Mouse (Mus musculus) gastrocnemius, postnatal 36 days (tissue): ENCODE measurements around the gene Parp14. TPM values are rescaled to one million over a fixed set of nuclear protein-coding genes. Genes with fewer than 3 reads are reported as not detected.
"Not testable (repeated sequence)": the region's sequence is repeated elsewhere in the genome, so short reads cannot be mapped to it uniquely, and the experiment has no call there.

Source experiments
- DNase-seq, 2 experiments: peaks; one replicate each; pipeline ENCODE4 v3.0.0; 2022
- intact Hi-C: fragments of 180-260 bp; cut with DNase I; formaldehyde crosslinking; loops from one replicate; pipeline ENCODE4 v1.15.1; 2025
- long read RNA-seq, 2 experiments: library from polyadenylated mRNA; stranded (forward); transcript quantifications; one replicate each; pipeline ENCODE4 v2.0.0; 2021
- total RNA-seq, 2 experiments: library from RNA; stranded (reverse); gene quantifications; 2 replicates each; pipeline ENCODE4 v1.2.3; 2021

The Parp14 gene
- 1 to 10 TPM; 2.8 to 4.0 TPM for total RNA-seq
- long read RNA-seq, experiment 1, partial matches to known transcripts: 0 of 3 reads
- long read RNA-seq, experiment 1, other reads (novel, unspliced or antisense): 3 of 3 reads
- long read RNA-seq, experiment 2, partial matches to known transcripts: 1 of 1 reads
- long read RNA-seq, experiment 2, other reads (novel, unspliced or antisense): 0 of 1 reads

DNA sequence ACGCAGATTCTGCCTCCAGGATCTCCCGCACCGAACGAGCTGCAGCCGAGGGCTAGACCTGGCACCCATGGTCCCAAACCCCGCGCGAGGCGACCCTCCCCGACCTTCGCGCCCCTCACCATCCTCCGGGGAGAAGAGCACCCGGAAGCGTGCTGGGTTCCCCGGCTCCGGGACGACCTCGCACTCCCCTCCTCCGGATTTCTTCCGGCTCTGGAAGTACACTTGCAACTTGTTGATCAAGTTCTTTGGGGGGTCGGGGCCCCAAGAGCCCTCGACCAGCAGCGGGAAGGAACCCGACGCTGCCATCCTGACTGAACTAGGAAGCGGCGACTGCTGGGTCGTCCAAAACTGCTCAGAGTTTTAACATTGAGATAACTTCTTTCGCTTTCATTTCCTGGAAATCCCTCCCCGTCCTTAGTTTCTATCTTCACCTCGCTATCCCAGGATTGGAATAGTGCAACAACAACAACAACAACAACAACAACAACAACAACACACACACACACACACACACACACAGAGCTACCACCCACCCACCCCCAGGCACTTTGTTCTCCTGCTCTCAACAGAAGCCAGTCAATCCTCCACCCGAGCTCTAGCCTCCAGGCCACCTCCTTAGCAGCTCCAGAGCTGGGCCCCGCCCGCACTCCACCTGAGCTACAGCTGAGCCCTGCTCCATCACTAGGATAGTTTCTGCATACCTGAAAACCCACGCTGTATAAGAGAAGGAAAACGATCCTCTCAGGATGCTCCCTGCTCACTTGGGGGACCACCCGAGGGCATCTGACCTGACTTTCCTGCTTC is at the start of gene Parp14:
Gene Parp14, minus strand, starts transcription at position 497 of the 804 bp plus-strand sequence.
- intact Hi-C loops: loop anchor here (5.0 to 10.0 kb wide), 2 partner anchors 111 to 174 kb away; partner anchors contain the start of gene Wdr5b
- peak in 1 of 2 experiments; percentile 44 for DNase-seq

- intact Hi-C loops: no loop called here
- DNase-seq: no peak
Observed at GRCm38 (mm10) chr16:35918721-35919543, 47.6 kb upstream of the Parp14 start.

- no peak for DNase-seq
- intact Hi-C loops: no loop called here
Observed at GRCm38 (mm10) chr16:35914301-35914700, 43.0 kb upstream of the Parp14 start.

GRCm38 (mm10) chr16:35913526-35913925 is 42.2 kb upstream of the Parp14 start:
- intact Hi-C loops: no loop called here
- DNase-seq: no peak

DNA sequence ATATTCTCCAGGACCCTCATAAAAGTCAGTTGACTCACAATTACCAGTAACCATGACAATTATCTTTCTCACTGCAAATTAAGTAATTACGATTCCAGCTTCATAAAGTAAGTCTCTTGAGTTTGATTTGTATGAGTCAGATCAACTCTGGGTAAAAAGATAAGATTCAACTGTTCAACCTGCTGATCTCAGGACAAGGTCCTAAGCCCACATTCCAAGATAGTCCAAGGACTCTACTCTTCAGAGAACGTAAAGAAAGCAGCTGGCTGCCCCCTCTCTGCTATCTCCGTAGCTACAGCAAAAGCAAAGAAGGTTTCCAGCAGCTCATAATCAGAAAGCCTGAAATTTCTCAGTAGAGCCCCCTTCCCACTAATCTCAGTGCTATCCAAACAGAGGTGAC is 40.1 kb upstream of the Parp14 start:
- DNase-seq: no peak
- intact Hi-C loops: no loop called here

DNA sequence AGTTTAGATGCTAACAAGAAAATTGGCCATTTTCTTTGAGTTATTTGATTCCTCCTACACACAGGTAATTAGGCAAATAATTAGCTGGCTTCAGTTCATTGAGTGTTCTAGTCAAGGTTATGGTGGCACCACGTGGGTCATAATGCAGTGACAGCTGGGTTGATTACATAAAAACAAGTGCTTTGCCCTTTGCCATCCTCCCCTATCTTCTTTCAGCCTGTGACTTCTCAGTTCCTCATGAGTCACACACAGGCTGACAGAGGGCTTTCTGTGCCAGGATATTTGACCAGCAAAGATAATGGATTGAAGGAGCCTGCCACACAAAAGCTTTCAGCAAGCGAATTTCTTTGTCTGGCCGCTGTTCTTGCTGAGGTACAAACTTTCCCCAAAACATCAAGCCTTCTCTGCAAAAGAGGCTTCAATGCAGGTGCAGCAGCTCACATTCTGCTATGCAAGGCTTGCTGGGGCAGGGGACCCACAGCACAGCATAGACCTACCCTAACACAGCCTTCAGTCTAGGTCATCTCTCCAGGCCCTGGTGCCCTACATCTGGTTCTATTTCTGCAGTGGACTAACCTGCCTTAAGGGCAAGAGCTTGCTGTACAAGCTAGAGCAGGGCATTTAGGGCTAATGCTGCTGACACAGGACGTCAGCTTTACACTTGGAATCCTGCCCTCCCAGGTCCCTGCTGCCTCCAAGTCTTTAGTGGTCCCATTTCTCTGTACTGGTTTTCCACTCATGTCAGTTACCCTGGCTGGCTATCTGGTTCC is 36.3 kb upstream of the Parp14 start:
- intact Hi-C loops: no loop called here
- DNase-seq: no peak

GRCm38 (mm10) chr16:35906887-35907286 is 35.5 kb upstream of the Parp14 start:
- no peak for DNase-seq
- intact Hi-C loops: no loop called here

DNA sequence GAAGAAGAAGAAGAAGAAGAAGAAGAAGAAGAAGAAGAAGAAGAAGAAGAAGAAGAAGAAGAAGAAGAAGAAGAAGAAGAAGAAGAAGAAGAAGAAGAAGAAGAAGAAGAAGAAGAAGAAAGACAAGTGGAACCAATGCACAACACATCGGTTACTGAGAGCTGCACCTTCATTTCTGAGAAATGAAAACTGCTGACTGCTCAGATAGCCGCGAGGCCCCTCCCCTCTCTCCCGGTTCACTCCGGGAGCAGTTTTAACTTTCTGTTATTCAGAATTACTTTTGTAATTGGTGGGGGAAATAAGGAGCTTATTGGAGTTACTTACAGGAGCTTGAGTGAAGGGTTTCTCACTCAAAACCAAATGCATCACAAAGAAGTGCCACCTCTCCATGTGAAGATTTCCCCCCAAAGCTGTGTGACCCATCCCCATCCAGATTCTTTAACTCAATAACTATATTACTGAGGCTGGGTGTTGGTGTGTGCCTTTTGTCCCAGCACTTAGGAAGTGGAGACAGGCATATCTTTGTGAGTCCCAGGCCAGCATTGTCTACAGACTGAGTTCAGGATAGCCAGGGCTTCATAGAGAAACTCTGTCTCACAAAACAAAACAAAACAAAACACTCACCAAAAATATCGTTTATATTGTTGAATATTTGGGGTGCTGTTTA is 34.6 kb upstream of the Parp14 start:
- intact Hi-C loops: no loop called here
- no peak for DNase-seq

GRCm38 (mm10) chr16:35905355-35905754 is 34.0 kb upstream of the Parp14 start:
- DNase-seq: no peak
- intact Hi-C loops: no loop called here

DNA sequence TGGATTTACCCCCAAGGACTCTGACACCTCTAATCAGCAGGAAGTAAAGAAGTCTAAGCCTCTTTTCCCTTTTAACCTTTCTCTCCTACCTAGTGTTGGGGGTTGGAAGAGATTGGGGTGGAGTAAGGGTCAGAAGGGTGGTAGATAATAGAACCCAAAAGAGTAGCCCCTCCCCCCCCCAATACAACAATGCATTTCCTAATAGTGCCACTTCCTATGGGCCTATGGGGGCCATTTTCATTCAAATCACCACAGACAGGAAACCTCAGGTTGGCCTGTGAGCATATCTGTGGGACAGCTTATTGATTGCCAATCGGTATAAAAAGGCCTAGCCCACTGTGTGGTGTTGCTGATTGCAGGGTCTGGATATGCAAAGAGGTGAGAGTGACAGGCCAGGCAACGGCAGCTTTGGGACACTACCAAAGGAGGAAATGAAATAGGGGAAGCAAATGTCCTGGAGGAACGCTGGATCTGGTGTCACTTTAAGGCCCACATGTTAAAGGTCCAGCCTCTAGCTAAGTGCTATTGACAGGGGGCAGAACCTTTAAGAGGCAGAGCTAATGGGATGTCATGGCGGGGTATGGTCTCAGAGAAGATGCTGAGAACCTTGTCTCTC is 32.9 kb upstream of the Parp14 start:
- no peak for DNase-seq
- intact Hi-C loops: no loop called here

DNA sequence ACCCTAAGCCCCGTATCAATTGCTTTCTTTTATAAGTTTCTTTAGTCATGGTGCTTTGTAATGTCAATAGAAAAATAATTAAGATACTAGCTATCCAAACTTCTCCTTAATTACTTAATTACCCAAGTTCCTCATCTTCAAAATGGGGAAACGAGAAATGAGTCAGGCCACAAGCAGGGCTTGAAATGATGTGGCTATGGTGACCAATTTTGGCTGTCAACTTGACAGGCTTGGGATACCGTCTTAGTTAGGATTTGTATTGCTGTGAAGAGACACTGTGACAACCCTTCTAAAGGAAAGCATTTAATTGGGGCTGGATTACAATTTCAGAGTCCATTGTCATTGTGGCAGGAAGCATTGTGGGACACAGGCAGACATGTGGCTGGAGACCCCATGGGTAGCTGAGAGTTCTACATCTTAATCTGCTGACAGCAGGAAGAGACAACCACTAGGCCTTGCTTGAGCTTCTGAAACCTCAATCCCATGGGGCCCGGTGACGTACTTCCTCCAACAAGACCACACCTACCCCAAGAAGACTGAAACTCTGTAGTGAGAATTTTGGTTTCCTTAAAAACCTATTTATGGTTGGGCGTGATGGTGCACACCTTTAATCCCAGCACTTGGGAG is 31.8 kb upstream of the Parp14 start:
- DNase-seq: no peak
- intact Hi-C loops: no loop called here

GRCm38 (mm10) chr16:35900541-35900940 is 29.2 kb upstream of the Parp14 start:
- intact Hi-C loops: no loop called here
- no peak for DNase-seq

GRCm38 (mm10) chr16:35894997-35895396 is 23.7 kb upstream of the Parp14 start:
- no peak for DNase-seq
- intact Hi-C loops: loop anchor here (5.0 kb wide), 1 partner anchor 42 kb away; the partner anchor contains the start of genes Dtx3l and Parp9

GRCm38 (mm10) chr16:35891603-35892002 is 20.3 kb upstream of the Parp14 start:
- not testable (repeated sequence) for DNase-seq

DNA sequence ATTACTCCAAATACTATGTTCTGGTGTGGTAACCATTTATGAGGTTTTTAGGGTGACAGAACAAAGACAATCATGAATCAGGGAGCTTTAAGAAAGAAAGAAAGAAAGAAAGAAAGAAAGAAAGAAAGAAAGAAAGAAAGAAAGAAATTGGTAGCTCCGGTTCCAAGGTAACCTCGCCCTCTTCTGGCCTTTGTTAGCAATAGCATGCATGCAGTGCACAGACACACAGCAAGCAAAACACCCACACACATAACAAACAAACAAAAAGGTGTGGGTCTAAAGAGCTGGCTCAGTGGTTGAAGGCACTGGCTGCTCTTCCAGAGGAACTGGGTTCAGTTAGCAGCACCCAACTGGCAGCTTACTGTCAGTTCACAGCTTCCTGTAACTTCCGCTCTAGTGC is 19.3 kb upstream of the Parp14 start:
- no peak for DNase-seq
- intact Hi-C loops: loop anchor here (5.0 kb wide), 1 partner anchor 47 kb away; the partner anchor contains the start of genes Dtx3l and Parp9

More at GRCm38 (mm10) chr16:35891603-35892002, 20.3 kb upstream of the Parp14 start:
- intact Hi-C loops: loop anchor here (5.0 kb wide), 1 partner anchor 46 kb away; the partner anchor contains the start of genes Dtx3l and Parp9

- intact Hi-C loops: no loop called here
- DNase-seq: no peak
Observed at GRCm38 (mm10) chr16:35888910-35889309, 17.6 kb upstream of the Parp14 start.

DNA sequence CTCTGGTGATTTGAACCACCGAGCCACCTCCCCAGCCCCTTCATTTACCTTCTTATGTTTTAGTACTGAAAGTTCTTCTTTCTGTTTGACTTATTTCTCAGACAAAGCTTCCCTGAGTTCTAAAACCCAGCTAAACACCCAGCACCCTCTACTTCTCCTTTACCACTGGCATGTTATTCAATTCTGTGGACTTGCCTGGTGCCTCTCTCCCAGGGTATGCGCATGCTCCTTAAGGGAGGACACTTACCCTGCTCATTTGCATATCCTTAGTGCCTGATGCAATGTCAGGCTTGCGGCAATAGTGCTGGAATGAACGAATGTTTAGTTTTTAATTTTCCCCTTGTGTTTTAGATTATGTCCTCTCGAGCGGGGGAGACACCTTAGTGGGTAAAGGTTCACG is 16.8 kb upstream of the Parp14 start:
- intact Hi-C loops: no loop called here
- no peak for DNase-seq

DNA sequence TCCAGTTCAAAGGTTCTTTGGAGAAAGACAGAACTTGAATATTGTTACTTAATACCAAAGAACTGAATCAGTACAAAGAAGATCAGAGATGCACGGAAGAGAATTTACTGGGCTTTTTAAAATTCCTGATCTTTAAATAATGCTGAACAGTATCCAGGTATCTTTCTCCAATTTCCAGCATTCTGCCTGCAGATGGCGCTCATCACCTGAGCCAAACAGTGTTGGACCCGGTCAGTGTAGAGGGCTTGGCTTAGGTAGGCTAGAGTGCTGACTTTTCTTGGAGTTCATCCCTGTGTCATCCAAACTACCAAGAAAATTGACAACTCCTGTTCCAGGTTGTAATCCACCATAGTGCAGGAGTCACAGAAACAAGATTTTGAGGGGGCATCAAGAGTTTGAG is 3.1 kb upstream of the Parp14 start:
- DNase-seq: peak; percentile 45 to 47
- intact Hi-C loops: loop anchor here (2.0 to 10.0 kb wide), 3 partner anchors 64 to 170 kb away; partner anchors contain the start of genes Dtx3l, Parp9 and Wdr5b
